Mouse (Mus musculus) ES-Bruce4 (cell line): Measurements from ENCODE around the gene Csnk2b.

ENCODE experiments used
- CTCF ChIP-seq: IDR thresholded peaks from one replicate; pipeline ENCODE4 v1.8.1; 2011; ENCODE audit warnings: low read depth, low read length
- EP300 ChIP-seq: IDR thresholded peaks from 2 replicates; pipeline ENCODE4 v1.6.1; 2011; ENCODE audit warnings: low read depth, low read length; ENCODE audit not compliant: insufficient read depth
- POLR2A ChIP-seq: IDR thresholded peaks from one replicate; pipeline ENCODE4 v1.8.1; 2011; ENCODE audit warnings: low read length; ENCODE audit not compliant: insufficient read depth

- no peak for TF ChIP-seq CTCF
- TF ChIP-seq EP300, result no peak
- no peak for TF ChIP-seq POLR2A
Measured at GRCm38 (mm10) chr17:35165451-35166155, 43.8 kb upstream of the Csnk2b start.
